In genomic region chr10:115587301-115587969, GRCm38 (mm10) we compare ENCODE assay signal across 8 mouse cellular contexts. TPM values are rescaled to one million over a fixed set of nuclear protein-coding genes. Genes with fewer than 3 reads are reported as not detected.
DNase-seq lines count a peak whose midpoint lies in the region; ATAC-seq and TF ChIP-seq lines count a peak whose summit lies in the region.

Lgr5 (minus strand) TSS chr10:115587780.

- H3K27ac ChIP-seq in heart, embryonic 13.5 days (replicated peaks) = no peak within 1 kb of the TSS
- H3K27ac ChIP-seq in kidney, postnatal 0 days = 0 out of 2 replicates have a peak within 1 kb of the TSS, but pooled peaks have one; percentile 25
- H3K27ac ChIP-seq in liver, embryonic 11.5 days (ENCODE audit: low read depth, low read length) = peak within 1 kb of the TSS; percentile 50

- no peaks in the 10 kb centered on the region for H3K36me3 ChIP-seq in heart, embryonic 13.5 days
- no peaks in the 10 kb centered on the region for H3K36me3 ChIP-seq in kidney, postnatal 0 days (ENCODE audit: insufficient read depth, low read length)
- no peaks in the 10 kb centered on the region for H3K36me3 ChIP-seq in liver, embryonic 11.5 days (ENCODE audit: control insufficient read depth, insufficient read depth, low read length)
- H3K36me3 ChIP-seq in myocyte (ENCODE audit: control insufficient read depth, insufficient read depth) = no peaks in the 10 kb centered on the region

- no peak for TF ChIP-seq POLR2A in myocyte (IDR thresholded peaks at IDR 0.05; ENCODE audit: insufficient read length, low read depth)

- peak; percentile 58 for ATAC-seq in heart, embryonic 13.5 days (ENCODE audit: extremely low read depth, insufficient number of reproducible peaks, low FRiP score, low TSS enrichment)
- ATAC-seq in kidney, postnatal 0 days (replicated peaks; ENCODE audit: low FRiP score, low read depth) = peak; percentile 74
- ATAC-seq in liver, embryonic 11.5 days (replicated peaks; ENCODE audit: low FRiP score) = peak; percentile 55

- peak; percentile 23 for DNase-seq in ovary, adult 18-20 months (ENCODE audit: low spot score)
- no peak for DNase-seq in ovary, postnatal 14 days (ENCODE audit: low spot score)
- peak; percentile 83 for DNase-seq in embryo, embryonic 11 days
- DNase-seq in kidney, postnatal 0 days (ENCODE audit: low spot score) = peak; percentile 85
- peak; percentile 67 for DNase-seq in liver, embryonic 11.5 days (ENCODE audit: low spot score)
- peak; percentile 36 for DNase-seq in urinary bladder, postnatal 14 days (ENCODE audit: low spot score)

- H3K9ac ChIP-seq in heart, embryonic 13.5 days = peak within 1 kb of the TSS; percentile 11
- H3K9ac ChIP-seq in kidney, postnatal 0 days (ENCODE audit: low read depth, low read length) = peak within 1 kb of the TSS; percentile 40; the same call in 1 of the 2 replicates
- H3K9ac ChIP-seq in liver, embryonic 11.5 days (ENCODE audit: low read depth, low read length) = no peak within 1 kb of the TSS

- H3K9me3 ChIP-seq in heart, embryonic 13.5 days = no peaks in the 10 kb centered on the region
- H3K9me3 ChIP-seq in kidney, postnatal 0 days (replicated peaks; ENCODE audit: low read length) = no peaks in the 10 kb centered on the region
- no peaks in the 10 kb centered on the region for H3K9me3 ChIP-seq in liver, embryonic 11.5 days (ENCODE audit: control insufficient read depth, low read length)

- WGBS in heart, embryonic 13.5 days = under 1% methylated on average over 47 of the region's 47 CpGs
- WGBS in kidney, postnatal 0 days = under 1% methylated on average over 47 of the region's 47 CpGs
- WGBS in liver, embryonic 11.5 days = under 1% methylated on average over 47 of the region's 47 CpGs

- TF ChIP-seq CTCF in kidney, postnatal 0 days (IDR thresholded peaks at IDR 0.05; ENCODE audit: low read depth) = peak; percentile 52

- H3K4me3 ChIP-seq in heart, embryonic 13.5 days = peak within 1 kb of the TSS; percentile 61
- H3K4me3 ChIP-seq in kidney, postnatal 0 days (replicated peaks; ENCODE audit: low read depth, low read length) = peak within 1 kb of the TSS; percentile 49
- peak within 1 kb of the TSS; percentile 51 for H3K4me3 ChIP-seq in liver, embryonic 11.5 days (ENCODE audit: low read depth, low read length)
- peak within 1 kb of the TSS; percentile 6 for H3K4me3 ChIP-seq in myocyte

- no peak within 1 kb of the TSS for H3ac ChIP-seq in myocyte (ENCODE audit: control insufficient read depth, insufficient read length)

- H3K4me1 ChIP-seq in heart, embryonic 13.5 days = peaks cover 31% of the 10 kb centered on the region
- peaks cover 11% of the 10 kb centered on the region; the same call in 1 of the 2 replicates for H3K4me1 ChIP-seq in kidney, postnatal 0 days (replicated peaks; ENCODE audit: insufficient read depth, low read length)
- H3K4me1 ChIP-seq in liver, embryonic 11.5 days (replicated peaks; ENCODE audit: control insufficient read depth, insufficient read depth, low read length) = peaks cover 10% of the 10 kb centered on the region

- H3K4me2 ChIP-seq in heart, embryonic 13.5 days = peak within 1 kb of the TSS; percentile 98
- H3K4me2 ChIP-seq in kidney, postnatal 0 days (ENCODE audit: low read length) = peak within 1 kb of the TSS; percentile 89
- peak within 1 kb of the TSS; percentile 70 for H3K4me2 ChIP-seq in liver, embryonic 11.5 days
- peak within 1 kb of the TSS; percentile 83 for H3K4me2 ChIP-seq in myocyte (ENCODE audit: low read depth)

- H3K27me3 ChIP-seq in heart, embryonic 13.5 days (replicated peaks) = peaks cover 69% of the 10 kb centered on the region
- peaks cover 32% of the 10 kb centered on the region for H3K27me3 ChIP-seq in kidney, postnatal 0 days (ENCODE audit: insufficient read depth, low read length)
- peaks cover 63% of the 10 kb centered on the region for H3K27me3 ChIP-seq in liver, embryonic 11.5 days (replicated peaks; ENCODE audit: control insufficient read depth, insufficient read depth, low read length)
- peaks cover 10% of the 10 kb centered on the region for H3K27me3 ChIP-seq in myocyte (ENCODE audit: control insufficient read depth, insufficient read depth, insufficient read length)

- H3K79me2 ChIP-seq in myocyte (ENCODE audit: control insufficient read depth, insufficient read depth) = no peaks in the 10 kb centered on the region

TF ChIP-seq in myocyte, 11 proteins besides CTCF, POLR2A, EP300 and RAD21:
- TF ChIP-seq MYOG (IDR thresholded peaks at IDR 0.05; ENCODE audit: control insufficient read depth in 1 of 3, insufficient read depth in 1 of 3, insufficient read length in 2 of 3, low read depth in 2 of 3) (peak in 2 of 3 experiments; percentile 6 to 46), POLR2AphosphoS2 (IDR thresholded peaks at IDR 0.05; ENCODE audit: insufficient read length, low read depth) (no peak), MYOD1 (IDR thresholded peaks at IDR 0.05; ENCODE audit: control insufficient read depth in 1 of 3, insufficient read length in 2 of 3, low read depth in 2 of 3) (peak in 1 of 3 experiments; percentile 42), MAX (IDR thresholded peaks at IDR 0.05; ENCODE audit: low read depth) (no peak), REST (IDR thresholded peaks at IDR 0.05; ENCODE audit: insufficient read depth, insufficient read length) (peak; percentile 86)

RNA-seq across cellular contexts. Expression of gene Lgr5, which starts in this region (rescaled TPM):
- polyA plus RNA-seq in heart, embryonic 13.5 days (2015; fragmentation: Nextera tagmentation; extraction: Ambion mirVana) = 0.25 and 0.32 TPM in 2 replicates
- polyA plus RNA-seq in kidney, postnatal 0 days (2015; fragmentation: Nextera tagmentation; extraction: Ambion mirVana) = 3.7 and 4.4 TPM in 2 replicates
- polyA plus RNA-seq in liver, embryonic 11.5 days (2014; fragmentation: Nextera tagmentation; extraction: Ambion mirVana) = 4.8 and 5.4 TPM in 2 replicates
- 0.07 TPM for polyA plus RNA-seq in myocyte (2012; fragmentation: generic; extraction: Trizol)

Comparison
In these comparisons a context has a peak if more than half of its experiments do, and no peak if none do; other contexts are left out.
1. Peak in ATAC-seq, H3K4me3 ChIP-seq, H3K9ac ChIP-seq and H3K4me2 ChIP-seq in heart, embryonic 13.5 days; RNA of the gene not detected or under 1 TPM.
2. H3K4me3 ChIP-seq: peak in every context shown above with its lines; median percentile 61 in heart, embryonic 13.5 days; 51 in liver, embryonic 11.5 days; 49 in kidney, postnatal 0 days; 6 in myocyte.